Mouse (Mus musculus) MEL (cell line): ENCODE measurements around the gene Rnf141.

Experiments
- CTCF ChIP-seq, 3 experiments: IDR thresholded peaks in 2 of 3; conservative IDR thresholded peaks in 1 of 3; 2 replicates each; pipeline ENCODE4 v1.5.1; 2011 to 2012; ENCODE audit warnings: low read length in 3 of 3, low read depth in 2 of 3, mild to moderate bottlenecking in 2 of 3, improper control_type of control experiment in 1 of 3, inconsistent platforms in 1 of 3, mixed read lengths in 1 of 3, moderate library complexity in 1 of 3; ENCODE audit not compliant: control insufficient read depth in 1 of 3, insufficient read depth in 1 of 3, poor library complexity in 1 of 3, severe bottlenecking in 1 of 3
- MAX ChIP-seq: IDR thresholded peaks from 2 replicates; pipeline ENCODE4 v1.6.1; 2011; ENCODE audit warnings: low read length, improper control_type of control experiment
- POLR2A ChIP-seq, 2 experiments: IDR thresholded peaks; 2 replicates each; pipeline ENCODE4 v1.6.1; 2011 to 2012; ENCODE audit warnings: low read length in 2 of 2, mild to moderate bottlenecking in 2 of 2, control low read depth in 1 of 2, improper control_type of control experiment in 1 of 2, low read depth in 1 of 2, moderate library complexity in 1 of 2; ENCODE audit not compliant: control insufficient read depth in 1 of 2, insufficient read depth in 1 of 2, poor library complexity in 1 of 2

- TF ChIP-seq MAX (no peak), POLR2A (IDR thresholded peaks at IDR 0.05; ENCODE audit: control insufficient read depth in 1 of 2, insufficient read depth in 1 of 2, low read depth in 1 of 2, low read length in 2 of 2, poor library complexity in 1 of 2) (no peak), CTCF (IDR thresholded peaks at IDR 0.05 in 2 of 3, conservative IDR thresholded peaks at IDR 0.05 in 1 of 3; ENCODE audit: control insufficient read depth in 1 of 3, insufficient read depth in 1 of 3, low read depth in 2 of 3, low read length in 3 of 3, poor library complexity in 1 of 3, severe bottlenecking in 1 of 3) (no peak)
These were observed 4.1 kb upstream of the Rnf141 start for GRCm38 (mm10) chr7:110848371-110848770.
